Mouse (Mus musculus) c-Kit-positive CD71-positive TER-119-positive erythroid progenitor cells, embryonic 14.5 days (primary cell): Measurements from ENCODE around the gene Bcl6.
A peak's percentile ranks its signal among the peaks of the same experiment; 100 is the strongest.

Source experiments
- DNase-seq: peaks from one replicate; pipeline ENCODE4 v3.0.0-alpha.2; 2013; ENCODE audit warnings: low spot score

Gene Bcl6

DNA sequence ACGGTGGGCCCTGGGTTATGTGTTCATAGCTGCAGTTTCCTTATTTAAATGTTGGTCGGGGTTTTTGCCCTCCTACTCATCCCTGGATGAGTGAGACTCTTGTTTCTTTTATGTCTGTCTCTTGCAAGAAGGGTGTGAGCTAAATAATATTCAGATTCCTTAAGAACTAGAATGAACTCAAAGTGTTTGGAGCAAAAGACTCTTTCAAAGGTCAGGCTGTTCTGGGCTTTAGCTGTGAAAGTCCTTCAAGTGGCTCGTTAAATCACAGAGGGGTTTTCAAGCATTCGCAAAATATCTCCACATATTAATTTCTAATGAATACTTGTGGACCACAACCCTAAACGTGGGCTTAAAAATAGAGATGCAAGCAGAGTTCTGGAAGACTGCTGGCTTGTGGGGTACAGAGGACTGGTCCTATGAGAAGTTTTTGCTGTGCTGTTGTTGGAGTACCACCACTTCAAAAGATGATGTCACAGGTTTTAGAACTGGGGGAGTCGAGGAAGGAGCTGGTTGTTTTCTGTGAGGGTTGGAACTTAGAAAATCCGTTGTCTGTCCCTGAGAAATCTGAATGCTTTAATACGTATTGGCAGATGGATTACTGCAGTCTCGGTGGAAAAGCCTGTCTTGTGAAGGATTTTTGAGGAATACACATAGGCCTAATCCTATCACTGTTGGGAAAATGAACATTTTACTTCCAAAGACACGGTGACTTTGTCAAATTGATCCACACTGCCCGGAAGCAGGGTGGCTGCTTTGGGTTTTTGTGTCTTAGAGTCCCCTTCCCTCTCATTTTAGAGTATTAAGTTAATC lies 1.7 kb upstream of the Bcl6 start:
- DNase-seq: no peak

DNA sequence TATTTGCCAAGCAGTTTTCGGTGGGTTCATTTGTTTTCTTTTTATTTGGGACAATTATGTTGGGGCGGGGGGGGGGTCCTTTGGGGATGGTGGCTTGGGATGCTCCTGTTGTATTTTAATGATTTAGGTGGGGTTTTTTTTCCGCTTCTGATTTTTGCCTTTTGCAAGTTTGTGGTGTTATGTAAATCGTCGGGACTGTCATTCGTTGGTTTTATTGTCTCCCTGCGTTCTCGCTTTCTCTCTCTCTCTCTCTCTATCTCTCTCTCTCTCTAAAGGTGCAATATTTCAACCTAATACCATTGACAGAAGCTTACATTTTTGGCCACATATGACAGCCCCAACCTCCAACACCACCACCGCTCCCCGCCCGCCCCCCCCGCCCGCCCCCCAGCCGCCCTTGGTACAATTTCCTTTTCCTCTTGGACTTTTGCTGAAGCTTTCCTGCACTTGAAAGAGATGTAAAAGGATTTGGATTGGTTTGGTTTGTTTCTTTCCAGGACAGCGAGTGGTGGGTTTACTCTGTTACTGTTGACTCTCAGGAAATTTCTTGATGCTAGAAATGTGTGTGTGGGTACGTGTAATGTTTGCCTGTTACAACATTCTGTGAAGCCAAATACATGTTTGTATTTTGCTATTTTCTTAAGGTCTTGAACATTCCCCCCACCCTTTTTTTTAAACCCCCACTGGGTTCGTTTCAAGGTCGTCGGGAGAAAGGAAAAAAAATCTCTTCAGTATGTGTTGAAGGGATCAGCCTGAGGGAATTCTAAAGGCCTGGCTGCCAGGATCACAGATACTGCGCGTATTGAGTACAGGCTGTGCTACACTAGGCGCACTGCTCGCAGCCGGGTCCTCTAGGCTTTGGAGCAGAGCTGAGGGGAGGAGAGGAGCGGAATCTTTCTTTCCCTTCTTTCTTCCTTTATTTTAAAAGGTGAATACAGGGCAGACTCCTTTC lies 833 bp upstream of the Bcl6 start:
- no peak for DNase-seq

DNA sequence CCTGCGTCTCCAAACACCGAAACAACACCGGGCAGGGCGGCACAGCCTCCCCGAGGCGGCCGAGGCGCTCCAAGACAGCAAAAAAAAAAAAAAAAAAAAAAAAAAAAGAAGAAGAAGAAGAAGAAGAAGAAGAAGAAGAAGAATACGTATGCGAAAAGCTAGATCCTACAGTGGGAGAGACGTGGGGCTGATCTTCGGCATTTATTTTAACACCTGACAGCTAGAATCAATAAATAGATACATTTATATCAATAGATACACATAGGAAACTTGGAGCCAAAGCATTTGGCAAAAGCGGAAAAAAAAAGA lies 541 bp downstream of the Bcl6 start:
- DNase-seq: no peak

DNA sequence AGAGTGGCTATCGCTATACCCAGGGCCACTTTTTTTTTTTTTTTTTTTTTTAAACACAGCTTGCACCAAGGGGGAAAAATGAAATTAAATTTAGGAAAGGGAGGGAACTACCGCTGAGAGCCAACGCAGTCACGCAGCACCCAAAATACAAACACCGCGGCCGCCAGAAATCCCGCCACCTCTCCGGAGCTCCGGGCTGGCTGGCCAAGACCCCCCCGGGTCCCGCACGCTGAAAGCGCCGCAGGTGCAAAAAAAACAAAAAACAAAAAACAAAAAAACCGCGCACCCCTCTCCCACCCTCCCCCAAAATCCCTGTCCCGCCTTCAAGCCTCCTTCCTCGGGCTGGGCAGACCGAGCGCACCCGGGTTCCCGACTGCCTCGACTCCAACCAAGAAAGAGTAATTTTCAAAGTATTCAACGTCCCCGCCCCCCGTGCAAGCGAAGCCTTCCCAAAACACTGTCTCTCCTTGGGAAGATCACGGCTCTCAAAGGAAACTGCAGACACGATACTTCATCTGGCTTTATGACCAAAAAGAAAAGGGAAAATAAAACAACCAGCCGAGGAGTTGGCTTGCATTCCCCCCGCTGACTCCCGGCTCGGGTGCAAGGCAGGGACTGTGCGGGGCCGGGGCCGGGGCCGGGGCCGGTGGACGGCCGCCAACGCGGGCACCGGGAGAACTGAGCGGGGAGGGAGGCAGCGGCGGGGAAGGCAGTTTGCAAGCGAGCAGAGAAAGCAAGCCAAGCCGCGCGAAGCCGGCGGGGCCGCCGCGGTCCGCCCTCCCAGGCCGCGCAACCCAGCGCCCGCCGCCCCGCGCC lies 1.1 kb downstream of the Bcl6 start:
- DNase-seq: no peak

DNA sequence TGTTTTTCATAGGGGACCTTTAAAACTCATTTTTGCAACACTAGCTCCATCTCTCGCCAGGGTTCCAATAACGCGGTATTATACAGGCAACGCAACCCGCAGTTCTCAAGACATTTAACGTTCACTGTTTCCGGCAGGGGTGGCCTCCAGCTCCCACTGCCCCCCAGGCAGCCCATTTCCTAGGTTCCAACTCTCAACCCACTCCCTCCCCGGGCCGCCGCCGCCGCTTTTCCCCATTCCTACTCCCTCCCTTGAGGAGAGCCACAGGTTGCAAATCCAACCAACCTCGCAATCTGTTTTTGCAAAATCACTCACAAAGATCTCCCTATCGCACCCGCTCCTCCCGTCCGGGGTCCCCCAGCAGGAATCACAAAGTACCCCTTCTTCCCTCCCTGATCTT lies 1.8 kb downstream of the Bcl6 start:
- no peak for DNase-seq

DNA sequence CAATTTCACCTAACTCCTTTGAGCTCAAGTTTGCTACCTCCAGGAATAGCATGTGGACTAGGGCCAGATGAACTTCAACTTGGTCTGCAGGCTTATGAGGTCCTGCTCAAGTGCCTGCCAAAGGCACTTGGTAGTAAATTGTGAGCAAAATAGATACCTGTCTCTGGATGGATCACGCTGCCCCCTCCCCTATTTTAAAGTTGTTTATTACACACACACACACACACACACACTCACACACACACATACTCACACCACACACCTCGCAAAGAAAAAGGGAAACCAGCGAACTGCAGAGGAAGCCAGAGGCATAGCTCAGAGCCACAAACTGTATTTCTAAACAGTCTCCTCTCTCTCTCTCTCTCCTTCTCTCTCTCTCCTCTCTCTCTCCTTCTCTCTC lies 2.5 kb downstream of the Bcl6 start:
- no peak for DNase-seq

DNA sequence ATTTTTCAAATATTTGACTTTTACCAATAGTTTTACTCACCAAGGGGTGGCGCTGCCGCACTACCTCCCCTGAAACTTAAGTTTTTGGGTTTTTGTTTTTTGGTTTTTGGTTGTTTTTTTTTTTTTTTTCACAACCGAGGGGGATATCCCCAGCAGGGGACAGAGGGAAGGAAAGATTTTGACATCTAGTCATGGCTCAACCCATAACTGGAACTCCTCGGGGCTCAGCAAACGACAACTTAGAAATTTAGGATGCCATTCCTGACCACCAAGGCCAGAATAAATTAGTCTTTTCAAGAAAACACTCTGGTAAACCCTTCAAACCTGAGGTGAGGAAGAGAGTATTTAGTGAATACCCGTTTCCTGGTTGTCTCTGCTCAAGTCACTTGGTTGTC lies 3.2 kb downstream of the Bcl6 start:
- DNase-seq: no peak

DNA sequence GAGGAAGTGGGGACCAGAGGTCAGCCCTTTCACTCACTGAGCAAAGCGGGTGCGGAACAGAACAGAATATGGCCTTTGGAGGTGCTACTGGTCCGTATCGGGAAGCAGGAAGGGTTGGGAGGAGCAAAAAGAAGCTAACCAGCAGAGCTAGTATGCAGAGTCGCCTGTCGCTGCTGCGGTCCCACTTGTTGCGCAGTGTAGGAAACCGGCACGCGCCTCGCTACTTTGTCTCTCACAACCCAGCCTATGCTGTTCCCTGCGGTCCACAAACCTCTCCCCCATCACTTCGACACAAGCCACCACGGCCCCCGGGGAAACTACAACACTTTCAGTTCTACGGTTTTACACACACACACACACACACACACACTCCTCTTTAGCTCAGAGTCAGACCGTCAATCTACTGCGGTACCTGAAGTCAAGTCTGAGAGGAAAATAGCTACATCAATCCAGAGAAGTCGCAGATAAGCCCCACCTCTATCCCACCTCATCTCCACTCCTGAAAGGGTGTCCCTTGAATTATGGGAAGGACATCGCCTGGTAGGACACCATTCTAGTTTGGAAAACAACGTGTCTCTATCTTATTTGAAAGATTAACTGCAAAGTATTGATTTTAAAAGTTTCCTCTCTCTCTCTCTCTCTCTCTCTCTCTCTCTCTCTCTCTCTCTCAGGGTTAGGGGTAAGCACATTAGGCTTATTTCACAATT lies 3.7 kb downstream of the Bcl6 start:
- no peak for DNase-seq

DNA sequence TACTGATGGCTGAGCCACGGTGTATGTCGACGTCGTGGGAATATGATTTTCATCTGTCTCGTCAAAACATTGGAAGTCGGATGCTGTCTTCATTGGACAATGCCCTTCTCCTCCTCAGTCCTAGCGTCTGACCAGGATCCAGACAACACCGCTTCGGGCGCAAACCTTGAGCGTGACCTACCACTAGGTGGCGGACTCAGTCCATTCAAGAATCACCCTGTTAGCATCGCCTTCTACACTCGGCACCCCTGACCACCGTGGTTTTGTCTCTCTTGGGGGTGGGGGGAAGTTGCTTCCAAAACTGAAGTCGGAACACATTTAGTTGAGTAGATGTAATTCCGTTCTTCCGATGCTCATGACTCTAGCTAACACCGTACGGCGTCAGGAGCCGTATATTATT lies 4.5 kb downstream of the Bcl6 start:
- peak; percentile 58 for DNase-seq

DNA sequence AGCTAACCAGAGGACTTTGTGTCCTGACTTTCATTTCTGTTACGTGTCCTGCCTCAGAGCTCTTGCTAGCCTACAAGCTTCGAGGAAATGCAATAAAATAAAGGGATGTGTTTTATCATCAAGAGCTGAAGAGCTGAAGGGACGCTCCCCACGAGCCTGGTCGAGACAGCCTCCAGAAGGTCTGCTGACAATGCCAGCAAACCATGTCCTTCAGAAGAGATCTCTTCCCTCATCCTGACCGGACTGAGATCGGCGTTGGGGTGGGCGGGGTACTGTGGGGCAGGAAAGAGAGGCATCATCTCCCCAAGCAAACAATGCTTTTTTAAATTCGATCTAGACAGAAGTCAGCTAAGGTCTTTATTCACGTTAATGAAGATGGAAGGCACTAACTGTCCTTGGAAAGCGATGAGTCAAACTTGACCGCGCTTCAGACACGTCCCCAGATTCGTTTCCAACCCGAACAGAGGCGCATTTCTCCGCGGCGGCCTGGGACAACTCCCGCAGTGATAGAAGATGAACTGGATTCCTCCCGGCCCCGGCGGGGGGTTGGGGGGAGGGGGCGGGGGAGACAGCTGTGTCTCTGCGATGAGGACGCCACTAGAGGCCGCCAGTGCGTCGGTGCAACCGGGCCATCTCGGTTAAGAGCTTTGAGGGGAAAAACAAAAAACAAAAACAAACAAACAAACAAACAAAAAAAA lies 5.6 kb downstream of the Bcl6 start:
- no peak for DNase-seq

DNA sequence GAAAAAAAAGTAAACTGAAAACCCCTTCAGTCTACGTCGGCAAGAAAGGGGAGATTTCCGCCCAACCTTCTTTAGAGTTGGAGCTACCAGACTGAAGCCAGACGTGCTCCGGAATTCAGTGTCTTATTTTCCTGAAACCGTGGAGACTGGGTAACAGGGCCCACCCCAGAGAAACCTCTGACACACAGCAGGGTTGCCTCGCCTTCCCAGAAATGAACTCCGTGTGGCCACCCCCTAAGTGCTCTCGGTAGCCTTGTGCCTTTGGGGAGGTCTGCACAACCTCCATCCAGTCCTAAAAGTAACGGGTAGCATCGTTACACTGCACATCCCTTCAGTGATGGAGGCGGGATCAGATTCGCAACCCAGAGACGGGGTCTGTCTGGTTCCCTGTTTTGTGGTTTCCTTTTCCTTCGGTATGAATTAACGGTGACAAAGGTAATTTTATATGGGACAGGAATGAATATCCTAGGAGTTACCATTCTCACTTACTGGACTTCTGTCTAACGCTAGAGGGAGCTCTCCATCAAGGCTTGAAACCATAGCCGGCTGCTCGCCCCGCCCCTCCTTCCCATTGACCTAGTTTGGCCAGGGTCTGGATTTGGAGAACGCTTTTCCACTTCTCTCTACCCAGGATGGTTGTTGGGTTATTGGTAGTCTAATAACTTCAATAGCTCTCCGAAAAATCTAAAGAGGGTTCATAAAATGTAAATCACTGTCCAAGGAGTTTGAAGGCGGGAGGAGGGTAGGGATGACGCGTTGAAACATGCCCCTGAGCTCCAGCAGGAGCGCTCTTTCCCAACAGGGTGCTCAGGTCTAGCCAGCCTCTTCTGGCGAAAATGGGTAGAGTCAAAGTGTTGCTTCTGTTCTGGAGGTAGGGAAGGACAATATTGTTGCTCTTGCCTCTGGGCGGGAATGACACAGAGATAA lies 6.5 kb downstream of the Bcl6 start:
- peak; percentile 57 for DNase-seq

DNA sequence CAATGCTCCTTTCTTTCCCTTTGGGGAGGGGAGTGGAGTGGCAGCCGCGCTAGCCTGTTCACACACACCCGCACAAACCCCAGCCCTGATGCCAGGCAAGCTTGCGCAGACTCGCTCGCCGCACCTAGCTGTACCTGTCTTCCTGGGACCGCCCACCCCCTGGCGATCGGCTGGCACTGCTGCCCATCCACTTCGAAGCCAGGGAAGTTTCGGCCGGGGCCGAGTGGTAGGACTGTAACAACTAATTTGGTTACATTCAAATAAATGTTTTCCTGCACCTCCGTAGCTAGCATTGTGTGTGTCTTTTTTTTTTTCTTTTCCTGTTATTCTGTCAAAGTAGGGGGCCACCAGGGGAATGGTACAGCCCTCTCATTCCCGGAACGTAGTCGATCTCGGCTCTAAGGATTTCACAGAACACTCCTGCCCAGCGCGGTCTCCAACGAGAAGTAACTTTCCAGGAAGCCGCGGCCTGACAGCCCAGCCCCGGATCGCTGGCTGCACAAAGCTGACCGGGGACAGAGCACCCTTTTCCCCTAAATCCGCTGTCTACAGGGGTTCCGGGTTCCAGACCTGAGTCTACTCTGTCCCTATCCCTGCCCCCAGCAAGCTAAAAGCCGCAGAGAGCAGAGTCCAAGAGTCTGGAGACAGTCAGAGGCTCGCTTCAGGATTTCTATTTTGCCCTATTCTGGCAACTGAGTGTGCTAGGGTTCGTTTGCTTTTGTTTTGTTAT lies 7.5 kb downstream of the Bcl6 start:
- no peak for DNase-seq

DNA sequence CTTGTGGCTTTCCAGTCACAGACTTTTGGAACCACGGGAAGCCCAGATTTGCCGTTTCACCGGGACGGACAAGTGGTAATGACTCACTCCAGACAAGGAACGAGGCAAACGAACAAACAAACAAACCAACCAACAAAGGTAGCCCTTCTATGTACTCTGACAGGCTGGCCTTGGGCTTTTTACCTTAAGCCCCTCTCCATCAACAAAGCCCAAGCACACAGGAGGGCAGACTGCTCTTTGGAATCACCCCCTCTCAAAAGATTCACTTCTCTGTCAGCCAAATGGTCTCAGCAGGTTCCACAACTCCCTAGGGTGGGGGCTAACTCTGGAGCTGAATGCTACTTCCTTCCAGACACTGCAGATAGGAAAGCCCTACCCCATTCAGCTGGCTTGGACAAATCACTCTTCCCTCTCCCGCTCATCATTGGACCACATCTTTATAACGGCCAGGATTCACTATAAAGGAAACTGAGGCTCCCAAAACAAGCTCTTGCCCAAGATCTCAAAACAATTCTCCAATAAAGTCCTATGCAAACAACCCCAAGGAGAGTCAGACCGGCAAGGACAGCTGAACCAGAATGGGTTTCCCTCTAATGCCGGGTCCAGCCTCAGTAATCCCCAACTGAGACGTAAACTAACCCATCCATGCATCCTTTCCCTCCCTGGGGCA lies 8.3 kb downstream of the Bcl6 start:
- no peak for DNase-seq

DNA sequence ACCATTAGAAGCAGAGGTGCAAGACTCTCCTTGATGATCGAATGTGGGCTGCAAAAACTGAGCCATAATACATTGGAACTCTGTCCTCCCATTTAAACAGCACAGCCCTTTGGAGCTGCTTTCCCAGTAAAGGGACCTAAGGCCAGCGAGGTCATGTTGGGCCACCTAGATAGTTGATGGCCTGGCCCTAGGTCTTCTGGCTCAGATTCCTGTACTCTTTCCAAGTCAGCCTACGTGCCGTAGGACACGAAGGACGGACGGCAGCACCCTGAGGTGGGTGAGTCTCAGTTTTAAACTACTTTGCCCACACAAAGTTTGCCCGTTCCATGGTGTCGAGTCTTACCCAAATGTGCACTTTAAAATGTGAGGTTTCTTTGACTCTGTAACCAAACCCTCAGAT lies 9.2 kb downstream of the Bcl6 start:
- no peak for DNase-seq

DNA sequence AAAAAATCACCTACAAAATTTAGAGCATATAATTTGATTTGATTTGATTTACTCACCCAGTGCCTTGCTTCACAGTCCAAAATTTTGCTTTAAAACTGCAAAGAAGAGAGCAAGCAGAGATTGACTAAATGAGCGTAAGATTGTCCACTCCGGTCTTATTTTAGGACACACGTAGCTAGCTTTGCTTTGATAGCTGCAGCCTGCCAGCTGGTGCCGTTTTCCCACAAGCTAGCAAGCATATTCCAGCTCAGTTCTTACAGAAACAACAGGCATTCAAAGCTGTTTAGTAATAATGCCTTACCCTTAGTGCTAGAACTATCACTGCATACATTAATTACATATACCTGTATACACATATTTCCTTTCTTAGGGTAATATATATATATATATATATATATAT lies 10.2 kb downstream of the Bcl6 start:
- DNase-seq: no peak

DNA sequence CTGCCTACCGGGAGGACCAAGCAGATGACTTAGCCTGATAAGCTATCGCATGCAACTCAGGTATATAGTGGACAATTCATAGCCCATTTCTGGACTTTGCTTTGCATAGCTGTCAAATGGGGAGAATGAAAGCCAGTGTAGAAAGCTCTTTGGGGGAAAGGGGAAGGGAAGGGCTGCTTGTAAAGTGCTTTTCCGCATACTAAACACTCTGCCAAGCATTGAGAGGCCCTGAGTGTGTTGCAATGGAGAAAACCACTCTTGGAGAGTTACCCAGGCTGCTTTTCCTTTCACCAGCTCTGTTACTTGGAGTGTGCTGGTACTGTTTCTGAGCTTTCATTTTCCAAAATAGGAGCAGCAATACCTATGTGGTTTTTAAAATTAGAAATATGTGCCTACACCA lies 10.9 kb downstream of the Bcl6 start:
- DNase-seq: no peak

DNA sequence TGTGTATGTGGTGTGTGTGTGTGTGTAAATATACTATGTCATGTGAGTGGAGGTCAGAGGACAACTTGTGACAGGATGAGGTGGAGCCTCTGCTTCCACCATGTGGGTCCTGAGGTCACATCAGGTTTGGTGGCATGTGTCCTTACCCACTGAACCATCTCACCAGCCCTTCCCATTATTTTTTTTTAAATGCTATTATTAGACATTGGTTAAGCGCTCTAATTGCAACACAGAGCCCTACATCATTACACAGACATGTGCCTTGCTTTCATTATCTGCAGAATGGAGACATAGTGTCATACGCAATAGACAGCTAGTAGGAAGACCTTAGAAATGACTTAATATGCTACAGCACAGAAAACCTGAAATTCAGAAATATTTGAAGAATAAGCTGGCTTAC lies 12.5 kb downstream of the Bcl6 start:
- DNase-seq: no peak

DNA sequence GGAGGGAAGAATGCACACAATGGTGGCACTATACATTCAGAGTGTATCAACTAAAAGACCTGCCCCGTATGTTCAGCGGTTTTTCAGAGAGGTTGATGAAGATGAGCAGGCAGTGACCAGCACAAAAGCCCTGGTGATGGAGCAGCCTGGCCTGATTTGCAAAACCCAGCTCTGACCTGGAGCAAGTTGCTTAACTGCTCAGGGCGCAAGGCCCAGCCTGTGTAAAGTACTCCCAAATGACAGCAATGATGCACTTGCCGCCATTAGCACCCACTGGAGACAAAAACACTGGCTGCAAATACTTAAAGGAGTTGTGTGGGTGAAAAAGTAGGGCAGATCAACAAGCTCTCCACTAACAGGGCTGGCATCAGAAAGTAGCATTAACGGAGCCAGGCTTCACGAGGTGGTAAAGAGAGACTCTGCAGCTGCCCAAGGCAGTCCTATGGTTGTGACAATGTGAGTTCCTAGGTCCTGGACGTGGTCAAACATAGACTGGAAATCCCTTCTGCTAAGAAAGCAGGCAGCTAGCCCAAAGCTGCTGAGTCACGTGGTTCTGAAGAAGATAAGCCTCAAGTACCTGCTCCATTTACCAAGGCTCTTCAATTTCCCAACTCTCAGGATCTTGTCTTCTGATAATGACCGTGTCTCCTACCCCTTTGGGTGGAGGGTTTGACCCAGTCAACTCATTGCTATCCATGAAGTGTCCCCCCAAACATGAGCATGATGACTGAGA lies 14.9 kb downstream of the Bcl6 start:
- no peak for DNase-seq
